Mouse (Mus musculus): ENCODE results near the gene Tcaf3.

The Tcaf3 gene

GRCm38 (mm10) chr6:42597592-42597991 lies at the start of gene Tcaf3:
Tcaf3 (minus strand) TSS chr6:42597692.
- no peak for DNase-seq (ENCODE audit: low read depth)

GRCm38 (mm10) chr6:42644912-42645549 lies 47.5 kb upstream of the Tcaf3 start, which contains the start of gene Tcaf2:
Tcaf2 (minus strand) TSS chr6:42645254.
- DNase-seq (ENCODE audit: low read depth) = peak; percentile 15

GRCm38 (mm10) chr6:42634393-42634792 lies 36.9 kb upstream of the Tcaf3 start:
- DNase-seq (ENCODE audit: low read depth) = no peak

GRCm38 (mm10) chr6:42631395-42631794 lies 33.9 kb upstream of the Tcaf3 start:
- no peak for DNase-seq (ENCODE audit: low read depth)

- DNase-seq (ENCODE audit: low read depth) = no peak
Measured at GRCm38 (mm10) chr6:42616904-42617303, 19.4 kb upstream of the Tcaf3 start.

- peak; percentile 5 for DNase-seq (ENCODE audit: low read depth)
Measured at GRCm38 (mm10) chr6:42612218-42612617, 14.7 kb upstream of the Tcaf3 start.

GRCm38 (mm10) chr6:42610954-42611522 lies 13.5 kb upstream of the Tcaf3 start:
- DNase-seq (ENCODE audit: low read depth) = no peak

- no peak for DNase-seq (ENCODE audit: low read depth)
Measured at GRCm38 (mm10) chr6:42593138-42593882, 4.2 kb downstream of the Tcaf3 start.

- no peak for DNase-seq (ENCODE audit: low read depth)
Measured at GRCm38 (mm10) chr6:42586569-42586968, 10.9 kb downstream of the Tcaf3 start.

GRCm38 (mm10) chr6:42583488-42583872 lies 14.0 kb downstream of the Tcaf3 start:
- DNase-seq (ENCODE audit: low read depth) = peak; percentile 55

GRCm38 (mm10) chr6:42582741-42583487 lies 14.6 kb downstream of the Tcaf3 start:
- no peak for DNase-seq (ENCODE audit: low read depth)

GRCm38 (mm10) chr6:42578678-42579077 lies 18.8 kb downstream of the Tcaf3 start:
- DNase-seq (ENCODE audit: low read depth) = no peak

GRCm38 (mm10) chr6:42577433-42577832 lies 20.1 kb downstream of the Tcaf3 start:
- DNase-seq (ENCODE audit: low read depth) = no peak

- no peak for DNase-seq (ENCODE audit: low read depth)
Measured at GRCm38 (mm10) chr6:42568205-42568604, 29.3 kb downstream of the Tcaf3 start.

GRCm38 (mm10) chr6:42566076-42566598 lies 31.4 kb downstream of the Tcaf3 start:
- no peak for DNase-seq (ENCODE audit: low read depth)

GRCm38 (mm10) chr6:42562280-42562679 lies 35.2 kb downstream of the Tcaf3 start:
- DNase-seq (ENCODE audit: low read depth) = no peak

GRCm38 (mm10) chr6:42560885-42561284 lies 36.6 kb downstream of the Tcaf3 start:
- DNase-seq (ENCODE audit: low read depth) = no peak

- no peak for DNase-seq (ENCODE audit: low read depth)
Measured at GRCm38 (mm10) chr6:42558641-42559040, 38.9 kb downstream of the Tcaf3 start.

GRCm38 (mm10) chr6:42547461-42547860 lies 50.0 kb downstream of the Tcaf3 start, which contains the start of gene Olfr455:
Olfr455 (minus strand) TSS chr6:42547587.
- DNase-seq (ENCODE audit: low read depth) = no peak

- DNase-seq (ENCODE audit: low read depth) = no peak
Measured at GRCm38 (mm10) chr6:42546180-42546579, 51.3 kb downstream of the Tcaf3 start.

GRCm38 (mm10) chr6:42545451-42545885 lies 52.0 kb downstream of the Tcaf3 start:
- DNase-seq (ENCODE audit: low read depth) = no peak

- DNase-seq (ENCODE audit: low read depth) = no peak
Measured at GRCm38 (mm10) chr6:42544846-42545245, 52.6 kb downstream of the Tcaf3 start.

Data from induced T-regulatory cell, adult 2 months (primary cell).